Mouse (Mus musculus) heart, adult 8-10 months (tissue): Measurements from ENCODE around the gene Gm10643. TPM values are rescaled to one million over a fixed set of nuclear protein-coding genes. Genes with fewer than 3 reads are reported as not detected.

Experiments used
- DNase-seq: peaks from one replicate; pipeline ENCODE4 v3.0.0; 2022; ENCODE audit warnings: low spot score
- total RNA-seq, 4 experiments: library from RNA; stranded (reverse); gene quantifications; 2 replicates each; pipeline ENCODE4 v1.2.4; 2022

The Gm10643 gene
- 1 to 10 TPM; 4.6 to 7.5 (median 5.4) TPM for total RNA-seq

DNA sequence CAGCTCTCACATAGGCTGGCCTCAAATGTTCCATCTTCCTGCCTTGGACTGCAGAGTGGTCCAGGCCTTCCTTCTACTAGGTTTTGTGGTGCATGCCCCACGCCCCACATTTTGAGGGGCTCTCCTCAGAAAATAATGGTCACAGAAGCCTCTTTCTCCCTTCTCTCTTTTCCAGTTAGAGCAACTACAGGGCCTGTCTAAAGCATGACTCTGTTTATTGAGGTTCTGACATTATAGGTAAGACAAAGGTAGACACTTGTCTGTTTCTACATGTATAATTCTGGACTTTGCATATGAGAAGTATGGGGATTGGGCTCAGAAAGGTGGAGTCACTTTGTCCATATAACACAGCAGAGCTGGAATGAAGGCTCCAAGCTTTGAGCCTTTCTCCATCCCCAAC lies at the start of gene Gm10643:
Gene Gm10643 (minus strand): TSS at position 101 of the 400 bp plus-strand sequence.
- DNase-seq = no peak

DNA sequence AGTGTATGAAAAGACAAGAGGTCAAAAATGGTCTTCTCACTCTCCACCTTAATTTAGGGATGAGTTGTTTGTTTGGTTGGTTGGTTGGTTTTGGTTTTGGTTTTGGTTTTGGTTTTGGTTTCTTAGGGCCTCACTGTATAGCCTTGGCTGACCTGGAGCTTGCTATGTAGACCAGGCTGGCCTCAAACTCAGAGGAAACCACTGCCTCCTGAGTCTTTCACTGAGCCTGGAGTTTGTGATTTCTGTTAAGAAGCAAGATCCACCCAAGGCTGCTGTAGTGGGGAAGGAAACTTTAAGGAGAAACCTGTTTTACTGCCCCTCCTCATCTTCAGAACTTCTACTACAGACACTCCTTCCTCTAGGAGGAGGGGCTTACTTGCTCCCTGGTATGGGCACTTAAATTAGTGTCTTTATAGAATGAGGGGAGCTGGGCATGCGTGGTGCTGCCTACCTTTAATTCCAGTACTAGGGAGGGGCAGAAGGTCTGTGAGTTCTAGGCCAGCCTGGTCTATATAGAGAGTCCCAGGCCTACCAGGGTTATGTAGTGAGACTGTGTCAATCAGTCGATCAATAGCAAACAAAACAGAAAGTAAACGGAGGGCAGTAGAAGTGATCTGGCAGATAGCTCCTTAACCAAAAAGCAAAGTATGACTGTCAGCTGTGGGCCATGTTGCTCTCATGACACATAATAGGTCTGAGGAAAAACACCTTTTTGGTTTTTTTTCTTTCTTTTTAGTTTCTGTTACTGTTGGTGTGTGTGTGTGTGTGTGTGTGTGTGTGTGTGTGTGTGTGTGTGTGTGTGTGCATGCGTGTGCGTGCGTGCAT lies 41.5 kb upstream of the Gm10643 start:
- no peak for DNase-seq

- DNase-seq = no peak
Observed at GRCm38 (mm10) chr8:84105676-84106075, 40.7 kb upstream of the Gm10643 start.

DNA sequence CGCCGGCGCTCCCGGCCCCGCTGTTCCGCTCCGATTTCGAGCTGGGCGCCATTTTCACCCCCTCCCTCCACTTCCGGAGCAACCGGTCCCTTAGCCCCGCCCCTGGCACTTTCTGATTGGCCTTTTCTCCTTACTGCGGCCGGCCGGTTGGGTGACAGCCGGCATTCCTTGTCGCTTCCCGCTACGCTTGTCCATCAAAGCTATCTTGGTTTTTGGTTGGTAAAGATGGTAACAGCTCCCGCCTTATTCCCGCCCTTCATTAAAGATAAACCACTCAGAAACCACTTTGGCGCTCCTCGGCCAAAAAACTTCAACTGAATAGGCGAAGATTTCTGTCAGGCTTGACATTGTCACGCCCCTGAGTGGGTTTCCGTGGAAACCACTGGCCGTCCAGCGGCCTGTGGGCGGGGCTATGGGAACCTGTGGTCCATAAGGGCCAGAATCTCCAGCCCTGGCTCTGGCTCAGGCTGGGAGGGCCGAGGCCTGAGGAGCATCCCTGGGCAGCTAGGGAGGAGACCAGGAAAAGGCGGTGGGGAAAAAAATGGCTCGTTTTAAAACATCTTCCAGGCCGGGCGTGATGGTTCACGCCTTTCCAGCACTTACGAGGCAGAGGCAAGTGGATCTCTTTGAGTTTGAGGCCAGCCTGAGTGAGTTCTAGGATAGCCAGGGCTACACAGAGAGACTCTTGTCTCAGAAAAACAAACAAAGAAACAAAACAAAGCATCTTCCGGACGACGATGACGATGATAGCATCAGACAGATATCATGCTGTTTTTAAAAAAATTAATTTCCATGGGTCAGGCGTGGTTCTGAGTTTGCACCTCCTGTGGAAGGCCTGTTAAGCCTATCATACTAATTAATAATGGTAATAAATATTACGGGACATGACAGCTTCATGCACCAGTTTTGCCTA lies 40.0 kb upstream of the Gm10643 start, which contains the start of gene Dcaf15:
Gene Dcaf15 (minus strand): TSS at position 72 of the 913 bp plus-strand sequence.
- peak; percentile 98 for DNase-seq

GRCm38 (mm10) chr8:84104221-84104620 lies 39.3 kb upstream of the Gm10643 start:
- DNase-seq = no peak

DNA sequence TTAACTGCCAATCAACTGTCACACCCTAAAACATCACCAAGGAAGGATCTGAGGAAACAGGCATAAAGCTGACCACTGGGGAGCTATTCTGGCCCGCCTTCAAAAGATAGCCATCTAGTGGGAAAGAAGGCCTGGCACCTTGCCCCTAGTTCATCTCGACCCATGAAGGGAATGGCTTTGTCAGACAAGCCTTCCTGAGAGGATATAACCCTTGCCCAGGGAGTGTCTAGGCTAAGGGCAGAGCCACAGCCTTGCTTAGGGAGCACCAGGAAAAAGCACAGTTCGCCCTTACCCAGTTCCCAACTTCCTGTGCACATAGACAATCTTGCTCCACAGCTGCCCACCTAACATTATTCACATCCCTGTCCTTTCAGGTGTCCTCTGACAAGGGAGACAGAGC lies 38.7 kb upstream of the Gm10643 start:
- no peak for DNase-seq

DNA sequence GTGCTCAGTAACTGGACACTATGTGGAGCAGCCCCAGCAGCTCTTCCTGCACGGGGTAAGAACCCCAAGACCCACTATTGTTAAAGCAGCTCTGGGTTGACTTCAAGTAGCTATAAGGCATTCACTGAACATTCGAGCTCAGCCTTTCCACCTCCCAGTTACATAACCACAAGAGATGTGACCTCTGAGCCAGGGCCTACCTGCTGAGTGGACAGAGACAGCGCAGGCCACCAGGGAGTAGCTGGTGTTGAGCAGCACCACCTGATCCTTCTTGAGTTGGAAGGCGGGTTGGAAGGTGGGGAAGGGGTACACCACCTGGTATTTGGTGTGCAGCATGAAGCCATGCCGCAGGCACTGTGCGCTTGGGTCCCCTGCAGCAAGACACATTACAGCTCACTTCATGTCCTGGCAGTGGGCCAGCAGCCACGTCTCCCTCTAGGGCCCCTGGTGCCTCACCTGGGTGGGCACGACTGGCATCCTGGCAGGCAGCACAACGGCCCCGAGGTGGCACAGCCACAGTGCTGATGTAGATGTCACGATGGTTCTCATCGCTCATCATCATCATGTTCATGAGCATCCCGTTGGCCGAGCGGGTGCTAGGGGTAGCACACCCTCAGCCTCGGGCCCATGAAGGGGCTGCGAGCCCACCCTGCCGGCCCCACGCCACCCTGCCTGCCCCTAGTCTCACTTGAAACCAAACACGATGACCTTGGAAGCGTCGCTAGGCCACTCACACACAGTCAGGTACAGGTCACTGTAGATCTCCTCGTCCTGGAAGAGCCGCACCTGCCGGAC lies 36.7 kb upstream of the Gm10643 start:
- DNase-seq = no peak

DNA sequence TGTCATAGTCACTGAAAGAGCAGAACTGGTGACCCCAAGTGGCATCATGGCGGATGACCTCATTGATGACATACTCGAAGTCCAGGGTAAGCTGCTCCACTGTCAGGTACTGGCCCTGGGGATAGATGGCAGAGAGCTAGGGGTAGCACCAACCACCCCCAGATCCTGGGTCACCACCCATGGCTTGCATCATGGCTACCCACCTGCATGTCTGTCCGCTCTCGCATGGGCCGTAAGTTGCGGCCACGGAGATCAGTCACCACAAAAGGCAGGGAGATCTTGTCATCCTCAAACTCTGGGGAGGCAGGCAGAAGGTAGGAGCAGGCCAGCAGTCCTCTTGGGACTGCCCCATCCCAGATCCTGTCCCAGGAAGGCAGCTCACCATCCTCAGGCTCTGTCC lies 33.4 kb upstream of the Gm10643 start:
- no peak for DNase-seq

GRCm38 (mm10) chr8:84096061-84096460 lies 31.1 kb upstream of the Gm10643 start:
- DNase-seq = no peak

GRCm38 (mm10) chr8:84090585-84090984 lies 25.6 kb upstream of the Gm10643 start:
- DNase-seq = no peak

DNA sequence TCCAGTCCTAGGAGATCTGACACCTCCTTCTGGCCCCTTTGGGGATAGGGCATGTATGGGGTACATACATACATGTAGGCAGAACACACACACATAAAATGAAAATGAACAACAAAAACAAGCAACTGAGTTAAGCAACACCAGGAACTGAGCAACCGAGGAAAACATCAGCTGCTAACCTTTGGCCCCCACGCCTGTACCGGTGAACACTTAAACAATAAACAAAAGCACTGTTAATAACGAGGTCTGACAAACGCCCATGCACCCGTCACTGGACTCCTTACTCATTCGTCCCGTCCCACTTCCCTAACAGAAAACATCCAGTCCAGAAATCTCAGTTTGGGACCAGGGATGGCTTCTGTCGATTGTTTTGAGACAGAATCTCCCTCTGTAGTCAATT lies 24.3 kb upstream of the Gm10643 start:
- no peak for DNase-seq

- no peak for DNase-seq
Observed at GRCm38 (mm10) chr8:84087821-84088220, 22.9 kb upstream of the Gm10643 start.

DNA sequence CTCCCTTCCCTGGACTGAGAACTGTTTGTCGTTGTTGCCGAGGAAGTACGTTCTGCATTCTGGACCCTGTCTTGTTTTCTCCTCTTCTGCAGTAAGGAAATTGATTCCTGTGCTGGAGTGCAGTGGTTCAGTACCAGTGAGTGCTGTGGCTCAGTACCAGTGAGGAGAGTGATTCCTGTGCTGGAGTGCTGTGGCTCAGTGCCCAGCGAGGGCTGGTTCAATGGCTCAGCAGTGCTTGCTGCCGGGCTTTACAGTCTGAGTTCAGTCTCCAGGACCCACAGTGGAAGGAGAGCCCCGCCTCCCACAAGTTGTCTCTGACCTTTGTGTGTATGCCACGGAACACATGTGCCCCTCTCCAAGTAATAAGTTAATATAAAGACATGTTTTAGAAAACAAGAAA lies 22.2 kb upstream of the Gm10643 start:
- no peak for DNase-seq

GRCm38 (mm10) chr8:84084341-84085115 lies 19.6 kb upstream of the Gm10643 start:
- DNase-seq = no peak

DNA sequence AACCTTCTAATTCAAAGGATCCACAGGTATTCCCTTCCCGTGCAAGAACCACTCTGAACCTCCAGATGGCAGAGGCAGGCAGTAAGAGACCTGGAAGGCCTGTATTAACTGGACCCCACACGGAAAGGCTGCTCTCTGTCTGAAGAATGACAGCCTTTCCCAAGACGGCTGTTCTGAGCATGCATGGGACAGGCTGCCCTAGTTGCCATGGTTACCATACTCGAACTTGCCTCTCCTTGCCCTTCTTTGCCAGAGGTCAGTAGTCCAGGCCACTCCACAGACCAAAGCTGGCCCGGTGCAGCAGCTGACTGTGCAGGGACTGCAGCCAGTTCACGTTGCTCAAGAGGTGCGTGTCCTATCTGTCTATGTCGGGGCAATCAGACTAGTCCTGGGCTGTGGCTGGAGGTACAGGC lies 18.9 kb upstream of the Gm10643 start:
- no peak for DNase-seq

DNA sequence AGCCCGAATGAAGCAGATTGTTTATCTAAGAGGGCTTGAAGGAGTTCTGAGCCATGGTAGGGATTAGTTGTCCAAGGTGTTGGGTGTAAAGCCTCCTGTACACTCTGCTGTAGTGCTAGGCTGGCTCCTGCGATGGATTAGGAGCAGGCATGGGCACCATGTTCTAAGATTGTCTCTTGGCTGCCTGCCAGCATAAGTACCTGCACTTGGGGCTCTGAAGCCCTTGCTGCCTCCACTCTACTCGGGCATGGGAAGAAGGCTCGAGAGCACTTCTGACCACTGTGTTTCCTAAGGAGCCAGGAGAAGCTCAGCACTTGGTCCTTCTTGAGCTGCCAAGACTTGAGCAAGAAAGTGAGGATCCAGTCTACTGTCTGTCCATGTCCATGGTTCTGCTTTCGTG lies 14.3 kb upstream of the Gm10643 start:
- DNase-seq = no peak

DNA sequence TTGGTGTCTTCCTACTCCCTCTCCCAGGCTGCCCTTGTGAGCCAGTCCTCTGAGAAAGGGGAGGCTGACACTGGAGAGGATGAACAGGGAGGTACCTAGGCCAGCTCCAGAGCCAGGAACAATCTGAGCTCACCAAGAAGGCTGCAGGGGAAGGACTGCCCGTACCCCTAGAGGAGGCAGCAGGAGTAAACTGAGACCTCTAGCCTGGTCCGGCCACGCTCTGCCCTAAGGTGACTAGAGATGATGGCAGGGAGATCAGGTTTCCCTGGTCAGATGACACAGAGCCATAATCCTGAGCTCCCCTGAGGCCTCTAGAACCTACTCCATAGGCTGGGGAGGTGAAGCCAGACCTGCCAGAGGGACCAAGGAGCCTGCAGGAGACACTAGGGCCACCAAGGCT lies 11.9 kb upstream of the Gm10643 start:
- no peak for DNase-seq

DNA sequence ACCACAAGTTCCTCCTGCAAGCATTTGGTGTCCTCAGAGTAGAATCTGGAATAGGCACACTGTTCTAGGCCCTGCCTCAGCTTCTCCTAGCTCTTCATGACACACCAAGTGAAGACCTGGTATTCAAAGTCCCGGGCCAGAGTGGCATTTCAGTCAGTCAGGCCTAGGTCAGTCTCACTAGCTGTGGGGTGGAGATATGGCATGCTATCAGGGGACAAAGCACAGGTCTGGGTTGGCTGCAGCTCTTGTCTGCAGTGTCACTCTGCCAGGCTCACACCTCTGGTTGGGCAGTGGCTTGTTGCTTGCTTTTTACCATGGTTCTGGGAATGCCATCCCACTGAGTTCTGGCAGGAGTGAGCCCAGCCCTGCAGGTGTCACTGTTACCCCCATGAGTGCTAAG lies 11.5 kb upstream of the Gm10643 start:
- no peak for DNase-seq

DNA sequence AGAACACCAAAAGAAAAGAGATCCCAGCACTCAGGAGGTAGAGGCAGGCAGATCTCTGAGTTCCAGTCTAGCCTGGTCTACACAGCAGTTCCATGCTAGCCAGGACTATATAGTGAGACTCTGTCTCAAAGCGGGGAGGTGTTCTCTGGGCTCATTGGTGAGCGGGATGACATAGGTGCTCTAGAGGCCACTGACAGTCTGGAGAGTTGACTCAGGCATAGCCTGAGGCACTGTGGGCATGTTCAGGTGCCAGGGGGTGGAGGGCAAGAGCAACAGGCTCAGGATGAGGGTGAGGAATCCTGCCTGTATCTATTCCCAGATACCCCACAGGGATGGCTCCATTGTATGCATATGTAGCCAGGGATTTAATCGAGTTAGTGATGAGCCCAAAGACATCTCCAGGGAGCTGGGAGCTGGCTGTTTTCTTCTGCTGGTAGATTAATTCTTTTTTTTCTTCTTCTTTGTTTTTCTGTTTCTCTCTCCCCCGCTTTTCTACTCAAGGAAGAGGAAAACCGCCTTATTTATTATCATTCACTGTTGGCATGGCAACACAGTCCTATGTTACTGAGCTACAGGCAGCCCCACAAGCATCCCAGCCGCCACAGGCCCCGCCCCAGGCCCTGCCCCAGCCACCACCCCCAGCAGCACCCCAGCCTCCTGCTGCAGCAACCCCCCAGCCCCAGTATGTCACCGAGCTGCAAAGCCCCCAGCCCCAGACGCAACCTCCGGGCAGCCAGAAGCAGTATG lies 8.5 kb upstream of the Gm10643 start:
- DNase-seq = no peak

DNA sequence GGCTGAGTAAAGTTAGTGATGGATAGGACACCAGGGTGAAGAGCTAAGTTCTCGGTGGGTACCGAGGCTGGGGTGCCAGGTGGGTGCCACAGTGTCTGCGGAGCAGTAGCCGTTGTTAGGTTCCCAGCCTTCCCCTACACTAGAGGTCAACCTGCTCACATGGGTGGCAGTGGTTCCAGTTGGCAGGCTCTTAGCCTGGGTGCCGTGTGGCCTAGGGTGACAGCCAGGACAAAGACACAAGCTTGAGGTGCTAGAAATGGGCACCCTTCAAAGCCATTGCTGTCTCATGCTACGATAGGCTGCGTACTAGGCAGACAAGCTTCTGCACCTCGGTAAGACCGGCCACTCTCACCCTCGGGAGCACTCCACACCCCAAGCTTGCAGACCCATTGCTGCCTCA lies 7.4 kb upstream of the Gm10643 start:
- no peak for DNase-seq
